Mouse (Mus musculus) kidney, adult 2 months (tissue): ENCODE measurements around the gene Bmf. TPM values are rescaled to one million over a fixed set of nuclear protein-coding genes. Genes with fewer than 3 reads are reported as not detected.
"Not testable (repeated sequence)": the region's sequence is repeated elsewhere in the genome, so short reads cannot be mapped to it uniquely, and the experiment has no call there.

Experiments used
- DNase-seq: peaks from one replicate; pipeline ENCODE4 v3.0.0; 2021
- H3K27ac ChIP-seq: fragments of 200-500 bp; 2 replicates; pipeline ENCODE4 v1.5.1; 2012; ENCODE audit warnings: low read depth, low read length, control low read depth, inconsistent platforms; ENCODE audit not compliant: insufficient read depth
- H3K27me3 ChIP-seq: fragments of 200-500 bp; replicated peaks from 2 replicates; pipeline ENCODE4 v1.6.1; 2012; ENCODE audit warnings: mild to moderate bottlenecking, moderate library complexity, low read length, inconsistent platforms; ENCODE audit not compliant: control insufficient read depth, insufficient read depth
- H3K36me3 ChIP-seq: fragments of 200-500 bp; 2 replicates; pipeline ENCODE4 v1.6.1; 2012; ENCODE audit warnings: mild to moderate bottlenecking, moderate library complexity, low read length, inconsistent platforms; ENCODE audit not compliant: control insufficient read depth, insufficient read depth
- H3K4me1 ChIP-seq: fragments of 200-500 bp; 2 replicates; pipeline ENCODE4 v1.6.1; 2011; ENCODE audit warnings: low read length; ENCODE audit not compliant: control insufficient read depth, insufficient read depth
- H3K4me3 ChIP-seq: fragments of 200-500 bp; 2 replicates; pipeline ENCODE4 v1.5.1; 2011; ENCODE audit warnings: mild to moderate bottlenecking, low read depth, low read length, control low read depth; ENCODE audit not compliant: insufficient read depth
- CTCF ChIP-seq: fragments of 200-500 bp; conservative IDR thresholded peaks from 2 replicates; pipeline ENCODE4 v1.5.1; 2011; ENCODE audit warnings: low read depth, mild to moderate bottlenecking, control low read depth, low read length, moderate library complexity, mixed read lengths; ENCODE audit not compliant: insufficient read depth, insufficient read length
- POLR2A ChIP-seq: fragments of 200-500 bp; IDR thresholded peaks from one replicate; pipeline ENCODE4 v1.6.1; 2011; ENCODE audit warnings: low read depth, low read length, control low read depth
- WGBS: fragments of 180-500 bp; shearing (Covaris S2); methylation state at CpG from one replicate; pipeline ENCODE4 v1.1.7; 2018; 5-methylcytosine and 5-hydroxymethylcytosine counted together
- polyA plus RNA-seq: library from polyadenylated mRNA; depleted of rRNA; stranded (reverse); fragments of >200 nt; gene quantifications from 2 replicates; pipeline ENCODE4 v1.2.3, GENCODE M21; 2012

Bmf gene
- polyA plus RNA-seq, 1 experiment, result 10.5 TPM

GRCm38 (mm10) chr2:118572183-118572836 lies 22.8 kb upstream of the Bmf start:
- 89% methylated on average over 9 of the region's 9 CpGs for WGBS
- TF ChIP-seq CTCF, result no peak
- TF ChIP-seq POLR2A, result no peak

GRCm38 (mm10) chr2:118570939-118571338 lies 21.5 kb upstream of the Bmf start:
- Histone ChIP-seq H3K36me3 (no peaks in the 10 kb centered on the region), H3K27me3 (no peaks in the 10 kb centered on the region), H3K4me3 (no peak overlapping the region), H3K4me1 (no peaks in the 10 kb centered on the region), H3K27ac (no peak overlapping the region)
- WGBS, result 72% methylated on average over 2 of the region's 2 CpGs
- DNase-seq, result no peak
- no peak for TF ChIP-seq CTCF
- no peak for TF ChIP-seq POLR2A

More at GRCm38 (mm10) chr2:118572183-118572836, 22.8 kb upstream of the Bmf start:
- Histone ChIP-seq H3K27ac (no peak overlapping the region), H3K4me3 (no peak overlapping the region), H3K27me3 (no peaks in the 10 kb centered on the region), H3K36me3 (no peaks in the 10 kb centered on the region), H3K4me1 (no peaks in the 10 kb centered on the region)
- no peak for DNase-seq

DNA sequence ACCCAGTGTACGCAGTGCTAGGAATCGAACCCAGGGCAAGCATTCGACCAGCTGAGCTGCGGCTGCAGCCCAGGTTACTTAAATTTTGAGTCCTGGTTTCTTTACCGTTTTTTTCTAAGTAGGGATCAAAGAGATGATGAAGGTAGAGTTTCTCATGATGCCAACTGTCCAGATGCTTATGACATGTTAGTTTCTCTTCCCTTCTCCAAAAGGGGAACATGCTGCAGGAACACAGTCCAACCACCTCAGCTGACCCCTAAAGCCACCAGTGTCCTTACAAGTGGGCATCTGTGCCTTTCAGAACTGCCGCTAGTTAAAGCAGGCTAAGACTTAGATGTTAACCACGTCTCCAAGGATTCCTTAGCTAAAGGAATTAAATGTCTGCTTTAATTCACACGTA lies 17.7 kb upstream of the Bmf start:
- Histone ChIP-seq H3K27me3 (no peaks in the 10 kb centered on the region), H3K4me1 (no peaks in the 10 kb centered on the region), H3K27ac (no peak overlapping the region), H3K4me3 (no peak overlapping the region), H3K36me3 (no peaks in the 10 kb centered on the region)
- WGBS, result 86% methylated on average over 8 of the region's 8 CpGs
- TF ChIP-seq POLR2A (no peak), CTCF (no peak)
- peak; percentile 19 for DNase-seq

GRCm38 (mm10) chr2:118562431-118562830 lies 12.9 kb upstream of the Bmf start:
- no peak for DNase-seq
- no peaks in the 10 kb centered on the region for H3K27me3 ChIP-seq
- TF ChIP-seq CTCF (no peak), POLR2A (no peak)
- H3K27ac ChIP-seq, result no peak overlapping the region
- H3K4me1 ChIP-seq, result no peaks in the 10 kb centered on the region
- 79% methylated on average over 3 of the region's 3 CpGs for WGBS
- H3K36me3 ChIP-seq, result no peaks in the 10 kb centered on the region
- H3K4me3 ChIP-seq, result no peak overlapping the region

- no peaks in the 10 kb centered on the region for H3K27me3 ChIP-seq
- TF ChIP-seq POLR2A, result no peak
- TF ChIP-seq CTCF, result no peak
- no peak overlapping the region for H3K27ac ChIP-seq
- no peaks in the 10 kb centered on the region for H3K36me3 ChIP-seq
- no peak for DNase-seq
- WGBS, result 93% methylated on average over 4 of the region's 4 CpGs
- H3K4me1 ChIP-seq, result no peaks in the 10 kb centered on the region
- no peak overlapping the region for H3K4me3 ChIP-seq
Measured at GRCm38 (mm10) chr2:118562015-118562414, 12.5 kb upstream of the Bmf start.

GRCm38 (mm10) chr2:118558426-118558825 lies 8.9 kb upstream of the Bmf start:
- TF ChIP-seq CTCF (no peak), POLR2A (no peak)
- WGBS, result 97% methylated on average over 3 of the region's 3 CpGs
- Histone ChIP-seq H3K27ac (no peak overlapping the region), H3K4me3 (no peak overlapping the region), H3K4me1 (no peaks in the 10 kb centered on the region), H3K36me3 (no peaks in the 10 kb centered on the region), H3K27me3 (no peaks in the 10 kb centered on the region)
- no peak for DNase-seq

GRCm38 (mm10) chr2:118554356-118554990 lies 5.0 kb upstream of the Bmf start:
- H3K27me3 ChIP-seq, H3K4me1 ChIP-seq, H3K36me3 ChIP-seq: not testable (repeated sequence)
- peak overlapping the region; percentile 91 for H3K4me3 ChIP-seq
- H3K27ac ChIP-seq, result peak overlapping the region; percentile 96
- WGBS, result 27% methylated on average over 15 of the region's 17 CpGs
- peak; percentile 84 for DNase-seq
